Comparison of ENCODE assay signal across 8 mouse cellular contexts in genomic region chr2:150667065-150667819, GRCm38 (mm10). TPM values are rescaled to one million over a fixed set of nuclear protein-coding genes. Genes with fewer than 3 reads are reported as not detected.
A peak's percentile ranks its signal among the peaks of the same experiment; 100 is the strongest.
DNase-seq lines count a peak whose midpoint lies in the region; ATAC-seq and TF ChIP-seq lines count a peak whose summit lies in the region.

No protein-coding gene starts in this region.

- peak overlapping the region; percentile 85 for H3K9ac ChIP-seq in forebrain, embryonic 14.5 days (ENCODE audit: low read length)

- WGBS in forebrain, embryonic 14.5 days, result 3% methylated on average over 17 of the region's 17 CpGs

- no peaks in the 10 kb centered on the region for H3K9me3 ChIP-seq in forebrain, embryonic 14.5 days (replicated peaks; ENCODE audit: control insufficient read depth, low read length)

- TF ChIP-seq POLR2A in testis, adult 2 months (IDR thresholded peaks at IDR 0.05; ENCODE audit: control insufficient read depth, low read depth, low read length), result no peak

- H3K4me3 ChIP-seq in testis, adult 2 months (ENCODE audit: control insufficient read depth, low read depth, low read length), result peak overlapping the region; percentile 34
- H3K4me3 ChIP-seq in forebrain, embryonic 14.5 days (ENCODE audit: low read depth, low read length), result peak overlapping the region; percentile 77

- H3K27me3 ChIP-seq in testis, adult 2 months (ENCODE audit: control insufficient read depth, insufficient read depth, low read length), result no peaks in the 10 kb centered on the region
- no peaks in the 10 kb centered on the region for H3K27me3 ChIP-seq in forebrain, embryonic 14.5 days (replicated peaks; ENCODE audit: control insufficient read depth, insufficient read depth, low read length)

- H3K4me2 ChIP-seq in forebrain, embryonic 14.5 days (ENCODE audit: low read length), result peak overlapping the region; percentile 89

- ATAC-seq in forebrain, embryonic 14.5 days, result peak; percentile 27

- no peak for DNase-seq in testis, postnatal 14 days (ENCODE audit: low spot score)
- no peak for DNase-seq in forebrain, embryonic 14.5 days (ENCODE audit: low spot score)
- peak; percentile 52 to 72 for DNase-seq in kidney, adult 8-10 months
- peak; percentile 19 for DNase-seq in lung, postnatal 10 days
- peak; percentile 65 for DNase-seq in retina, postnatal 1 day
- DNase-seq in urinary bladder, postnatal 14 days (ENCODE audit: low spot score), result no peak
- DNase-seq in layer of hippocampus, postnatal 25 days (ENCODE audit: extremely low spot score in 1 of 2, low spot score in 1 of 2), result no peak

- no peaks in the 10 kb centered on the region for H3K36me3 ChIP-seq in testis, adult 2 months (ENCODE audit: control insufficient read depth, insufficient read depth, low read length)
- H3K36me3 ChIP-seq in forebrain, embryonic 14.5 days (ENCODE audit: control insufficient read depth, insufficient read depth, low read length), result no peaks in the 10 kb centered on the region

- H3K27ac ChIP-seq in testis, adult 2 months (ENCODE audit: control insufficient read depth, insufficient read depth, low read depth, low read length), result peak overlapping the region; percentile 51
- H3K27ac ChIP-seq in forebrain, embryonic 14.5 days (ENCODE audit: low read depth, low read length), result peak overlapping the region; percentile 74

- TF ChIP-seq CTCF in testis, adult 2 months (IDR thresholded peaks at IDR 0.05; ENCODE audit: control insufficient read depth, insufficient read depth, insufficient replicate concordance, low read depth, low read length), result no peak

- peaks cover 3% of the 10 kb centered on the region for H3K4me1 ChIP-seq in testis, adult 2 months (ENCODE audit: control insufficient read depth, insufficient read depth, low read length)
- H3K4me1 ChIP-seq in forebrain, embryonic 14.5 days (ENCODE audit: control insufficient read depth, insufficient read depth, low read length), result peaks cover 29% of the 10 kb centered on the region; the same call in 1 of the 2 replicates

RNA-seq across cellular contexts. Expression of gene Acss1, which starts 1.1 kb away (rescaled TPM):
- 9.7 and 14.6 TPM in 2 replicates for polyA plus RNA-seq in testis, adult 2 months (2012; rRNA removed)
- polyA plus RNA-seq in forebrain, embryonic 14.5 days (2014; fragmentation: Nextera tagmentation; extraction: Ambion mirVana), result 18.4 and 18.8 TPM in 2 replicates
- 10 to 100 TPM; 22.9 to 32.2 TPM for total RNA-seq in layer of hippocampus, postnatal 25 days (2021)

RNA-seq across cellular contexts. Expression of gene Vsx1, which starts 21.9 kb away (rescaled TPM):
- polyA plus RNA-seq in testis, adult 2 months (2012; rRNA removed), result 0.02 TPM in 1 of 2 replicates, not detected in the other
- 0.04 TPM in 1 of 2 replicates, not detected in the other for polyA plus RNA-seq in forebrain, embryonic 14.5 days (2014; fragmentation: Nextera tagmentation; extraction: Ambion mirVana)
- total RNA-seq in layer of hippocampus, postnatal 25 days (2021), result under 1 TPM in 1 of 2 experiments, not detected in 1; 0.07 TPM

RNA-seq across cellular contexts. Expression of gene Apmap, which starts 58.9 kb away (rescaled TPM):
- 24.1 and 31.2 TPM in 2 replicates for polyA plus RNA-seq in testis, adult 2 months (2012; rRNA removed)
- 42.8 and 45.9 TPM in 2 replicates for polyA plus RNA-seq in forebrain, embryonic 14.5 days (2014; fragmentation: Nextera tagmentation; extraction: Ambion mirVana)
- total RNA-seq in layer of hippocampus, postnatal 25 days (2021), result 10 to 100 TPM; 52.4 to 58.0 TPM

Comparison
In these comparisons a context has a peak if more than half of its experiments do, and no peak if none do; other contexts are left out.
1. DNase-seq: peak in kidney, adult 8-10 months (2 of 2), lung, postnatal 10 days (single experiment) and retina, postnatal 1 day (single experiment); none in testis, postnatal 14 days (single experiment), forebrain, embryonic 14.5 days (single experiment), urinary bladder, postnatal 14 days (single experiment) and layer of hippocampus, postnatal 25 days (0 of 2).